Mouse (Mus musculus) neural tube, embryonic 11.5 days (tissue): ENCODE data around the gene D1Pas1. TPM values are rescaled to one million over a fixed set of nuclear protein-coding genes. Genes with fewer than 3 reads are reported as not detected.

ENCODE experiments used
- ATAC-seq: fragments of 200-750 bp; cut with Nextera tagmentation; 2 replicates; pipeline ENCODE4 v1.8.0; 2017; ENCODE audit warnings: moderate number of reproducible peaks, mild to moderate bottlenecking, moderate TSS enrichment, moderate library complexity; ENCODE audit not compliant: insufficient read depth, low FRiP score, low TSS enrichment
- DNase-seq: peaks from one replicate; pipeline ENCODE4 v3.0.0-alpha.2; 2015; ENCODE audit warnings: low spot score
- H3K27ac ChIP-seq: fragments of 300-500 bp; sonication (generic); 2 replicates; pipeline ENCODE4 v1.5.1; 2014; ENCODE audit warnings: low read depth, mild to moderate bottlenecking, low read length
- H3K27me3 ChIP-seq: fragments of 300-500 bp; sonication (generic); 2 replicates; pipeline ENCODE4 v1.6.1; 2014; ENCODE audit warnings: mild to moderate bottlenecking, low read length, mixed read lengths; ENCODE audit not compliant: control insufficient read depth, insufficient read depth
- H3K36me3 ChIP-seq: fragments of 300-500 bp; sonication (generic); 2 replicates; pipeline ENCODE4 v1.6.1; 2014; ENCODE audit warnings: mild to moderate bottlenecking, low read length, moderate library complexity, mixed read lengths; ENCODE audit not compliant: control insufficient read depth, insufficient read depth
- H3K4me1 ChIP-seq: fragments of 300-500 bp; sonication (generic); 2 replicates; pipeline ENCODE4 v1.6.1; 2014; ENCODE audit warnings: low read length, mixed read lengths; ENCODE audit not compliant: control insufficient read depth, insufficient read depth
- H3K4me2 ChIP-seq: fragments of 300-500 bp; sonication (generic); 2 replicates; pipeline ENCODE4 v1.6.1; 2014; ENCODE audit warnings: low read depth, mild to moderate bottlenecking, moderate library complexity
- H3K4me3 ChIP-seq: fragments of 300-500 bp; sonication (generic); 2 replicates; pipeline ENCODE4 v1.5.1; 2014; ENCODE audit warnings: low read depth, low read length
- H3K9ac ChIP-seq: fragments of 300-500 bp; sonication (generic); 2 replicates; pipeline ENCODE4 v1.6.1; 2014; ENCODE audit warnings: mild to moderate bottlenecking, low read length
- H3K9me3 ChIP-seq: fragments of 300-500 bp; sonication (generic); 2 replicates; pipeline ENCODE4 v1.6.1; 2016; ENCODE audit warnings: low read length; ENCODE audit not compliant: control insufficient read depth
- WGBS: fragments of 180-500 bp; shearing (Covaris S2); extraction: QIAGEN DNeasy Blood & Tissue Kit; methylation state at CpG from one replicate; pipeline ENCODE4 v1.1.7; 2014; 5-methylcytosine and 5-hydroxymethylcytosine counted together
- polyA plus RNA-seq: library from polyadenylated mRNA; unstranded; fragments of >200 nt; fragmentation: Nextera tagmentation; extraction: Ambion mirVana; gene quantifications from 2 replicates; pipeline ENCODE4 v1.2.1, GENCODE M21; 2014

Gene D1Pas1
- polyA plus RNA-seq, 1 experiment from 2014 or later, result not detected

DNA sequence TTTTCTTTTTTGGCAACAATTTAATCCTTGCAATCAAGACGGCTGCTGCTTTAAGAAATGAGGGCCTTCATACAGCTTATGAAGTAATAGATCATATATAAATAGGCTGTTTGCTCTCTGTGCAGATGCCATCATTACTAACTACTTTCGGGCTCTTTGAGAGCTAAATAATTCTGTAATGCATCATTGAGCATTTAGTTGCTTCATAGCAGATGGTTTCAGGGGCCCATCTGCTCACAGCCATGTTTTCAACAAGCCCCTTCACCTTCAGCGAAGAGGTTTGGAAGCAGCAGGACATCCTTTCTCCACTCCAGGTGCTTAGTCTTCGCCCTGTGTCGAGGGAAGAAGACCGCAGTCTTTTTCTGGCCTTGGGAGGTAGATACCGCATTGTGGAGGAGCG, 12.2 kb downstream of the D1Pas1 start:
- Histone ChIP-seq H3K27me3 (no peaks in the 10 kb centered on the region), H3K9me3 (no peaks in the 10 kb centered on the region), H3K9ac (no peak overlapping the region), H3K4me2 (no peak overlapping the region), H3K36me3 (no peaks in the 10 kb centered on the region), H3K27ac (no peak overlapping the region), H3K4me3 (no peak overlapping the region), H3K4me1 (no peaks in the 10 kb centered on the region)
- DNase-seq (no peak), ATAC-seq (no peak)
- 77% methylated on average over 8 of the region's 8 CpGs for WGBS

DNA sequence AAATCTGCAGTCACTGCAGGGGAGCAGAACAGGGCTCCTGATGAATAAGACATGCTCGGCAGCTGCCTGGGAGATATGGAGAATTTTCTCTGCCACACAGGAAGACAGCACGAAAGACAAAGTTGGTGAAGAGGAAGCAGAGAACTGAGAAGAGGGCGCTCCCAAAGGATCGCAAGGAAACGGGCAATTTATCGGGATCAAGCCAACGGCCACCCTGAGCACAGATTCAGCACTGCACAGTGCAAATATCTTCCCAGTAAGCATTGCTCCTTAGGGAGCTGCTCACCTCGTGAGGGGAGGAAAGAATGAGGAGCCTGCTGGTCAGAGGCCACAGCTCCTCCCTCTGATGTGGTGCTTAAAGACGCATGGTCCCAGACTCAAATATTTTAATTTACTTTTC, 13.3 kb downstream of the D1Pas1 start:
- H3K4me1 ChIP-seq, result no peaks in the 10 kb centered on the region
- no peak overlapping the region for H3K9ac ChIP-seq
- H3K4me3 ChIP-seq, result no peak overlapping the region
- ATAC-seq, result no peak
- H3K9me3 ChIP-seq, result no peaks in the 10 kb centered on the region
- H3K27ac ChIP-seq, result no peak overlapping the region
- no peaks in the 10 kb centered on the region for H3K27me3 ChIP-seq
- no peak for DNase-seq
- WGBS, result 63% methylated on average over 9 of the region's 9 CpGs
- H3K36me3 ChIP-seq, result no peaks in the 10 kb centered on the region
- no peak overlapping the region for H3K4me2 ChIP-seq

DNA sequence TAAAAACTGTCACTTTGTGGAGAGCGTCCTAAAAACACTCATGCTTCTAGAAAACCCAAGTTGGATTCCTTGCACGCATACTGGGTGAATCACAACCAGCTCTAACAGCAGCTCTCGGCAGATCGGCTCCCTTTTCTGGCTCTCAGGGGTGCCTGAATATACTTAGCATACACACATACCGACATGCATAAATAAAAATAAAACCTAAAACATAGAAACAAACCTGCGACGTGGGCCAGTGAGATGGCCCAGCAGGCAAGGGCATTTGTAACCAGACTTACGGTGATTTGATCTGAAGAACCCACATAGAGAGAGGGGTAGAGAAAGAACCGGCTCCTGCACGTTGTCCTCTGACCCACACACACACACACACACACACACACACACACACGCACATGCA, 17.9 kb downstream of the D1Pas1 start:
- Histone ChIP-seq H3K9me3 (no peaks in the 10 kb centered on the region), H3K36me3 (no peaks in the 10 kb centered on the region), H3K27ac (no peak overlapping the region), H3K4me2 (no peak overlapping the region), H3K4me1 (no peaks in the 10 kb centered on the region), H3K4me3 (no peak overlapping the region), H3K27me3 (no peaks in the 10 kb centered on the region), H3K9ac (no peak overlapping the region)
- DNase-seq (no peak), ATAC-seq (no peak)
- 88% methylated on average over 11 of the region's 11 CpGs for WGBS

DNA sequence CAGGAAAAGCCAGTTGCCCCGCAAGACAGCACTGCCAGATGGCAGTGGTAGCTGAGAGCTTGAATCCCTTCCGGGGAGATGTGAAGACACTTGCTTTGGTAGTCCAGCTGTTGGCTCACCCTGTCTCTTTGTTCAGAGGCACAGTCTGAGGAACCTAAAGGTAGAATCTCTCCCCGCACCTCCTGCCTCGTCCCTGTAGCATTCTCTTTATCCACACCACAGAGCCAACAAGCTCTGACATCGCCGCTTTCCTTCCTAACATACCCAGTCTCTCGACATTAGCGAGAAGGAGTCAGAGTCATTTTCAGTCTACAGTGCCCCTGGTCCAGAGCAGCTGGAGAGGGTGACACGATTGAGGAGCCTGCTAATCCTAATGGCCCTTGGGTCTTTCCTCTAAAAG, 18.9 kb downstream of the D1Pas1 start:
- H3K9ac ChIP-seq, result no peak overlapping the region
- H3K9me3 ChIP-seq, result no peaks in the 10 kb centered on the region
- ATAC-seq, result no peak
- no peak overlapping the region for H3K27ac ChIP-seq
- no peaks in the 10 kb centered on the region for H3K36me3 ChIP-seq
- DNase-seq, result no peak
- H3K4me2 ChIP-seq, result no peak overlapping the region
- no peaks in the 10 kb centered on the region for H3K27me3 ChIP-seq
- 81% methylated on average over 9 of the region's 9 CpGs for WGBS
- no peak overlapping the region for H3K4me3 ChIP-seq
- H3K4me1 ChIP-seq, result no peaks in the 10 kb centered on the region

DNA sequence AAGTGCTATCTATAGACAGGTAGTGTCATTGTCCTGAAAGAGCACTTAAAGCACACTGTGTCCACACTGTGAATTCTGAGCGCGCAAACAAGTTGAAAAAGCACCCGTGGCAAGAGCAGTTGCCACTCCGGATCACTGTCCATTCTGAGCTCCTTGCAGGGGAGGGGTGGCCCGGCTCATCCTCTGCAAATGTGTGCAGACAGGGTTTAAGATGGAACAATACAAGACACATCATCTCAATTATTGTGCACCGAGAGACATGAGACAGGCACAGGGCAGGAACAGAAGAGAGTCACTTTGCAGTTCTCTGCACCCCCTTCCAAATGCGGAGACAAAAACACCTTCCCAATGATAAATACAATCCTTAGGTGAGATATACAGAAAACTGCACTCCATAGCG, 19.3 kb downstream of the D1Pas1 start:
- Histone ChIP-seq H3K36me3 (no peaks in the 10 kb centered on the region), H3K9ac (no peak overlapping the region), H3K4me3 (no peak overlapping the region), H3K9me3 (no peaks in the 10 kb centered on the region), H3K4me1 (no peaks in the 10 kb centered on the region), H3K27me3 (no peaks in the 10 kb centered on the region), H3K27ac (no peak overlapping the region), H3K4me2 (no peak overlapping the region)
- no peak for DNase-seq
- 88% methylated on average over 8 of the region's 8 CpGs for WGBS
- no peak for ATAC-seq

- Histone ChIP-seq H3K36me3 (no peaks in the 10 kb centered on the region), H3K4me2 (no peak overlapping the region), H3K4me3 (no peak overlapping the region), H3K9me3 (no peaks in the 10 kb centered on the region), H3K4me1 (no peaks in the 10 kb centered on the region), H3K9ac (no peak overlapping the region), H3K27me3 (no peaks in the 10 kb centered on the region), H3K27ac (no peak overlapping the region)
- ATAC-seq, result no peak
- 81% methylated on average over 9 of the region's 9 CpGs for WGBS
- no peak for DNase-seq
These were observed 21.1 kb downstream of the D1Pas1 start for GRCm38 (mm10) chr1:186988281-186988682.

DNA sequence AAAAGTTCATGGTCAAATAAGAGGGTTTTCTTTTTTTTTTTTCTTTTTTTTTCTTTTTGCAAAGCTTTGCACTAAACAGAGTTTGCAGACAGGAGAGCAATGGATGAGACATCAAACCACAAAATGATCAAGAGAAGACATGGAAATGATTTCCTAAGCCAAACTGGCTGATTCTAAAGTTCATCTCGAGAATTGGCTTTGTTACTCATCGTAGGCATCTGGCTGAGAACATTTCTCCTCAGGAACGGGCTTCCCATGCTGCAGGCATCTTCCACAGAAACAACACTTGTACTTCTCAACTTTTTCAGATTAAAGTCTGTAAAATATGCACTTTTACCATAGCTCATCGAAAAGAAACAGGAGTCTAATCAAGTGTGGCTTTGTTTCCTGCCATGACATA, 21.6 kb downstream of the D1Pas1 start:
- Histone ChIP-seq H3K27ac (no peak overlapping the region), H3K36me3 (no peaks in the 10 kb centered on the region), H3K4me1 (no peaks in the 10 kb centered on the region), H3K4me3 (no peak overlapping the region), H3K4me2 (no peak overlapping the region), H3K9ac (no peak overlapping the region), H3K9me3 (no peaks in the 10 kb centered on the region), H3K27me3 (no peaks in the 10 kb centered on the region)
- WGBS, result 93% methylated on average over 4 of the region's 4 CpGs
- ATAC-seq, result no peak
- DNase-seq, result no peak

DNA sequence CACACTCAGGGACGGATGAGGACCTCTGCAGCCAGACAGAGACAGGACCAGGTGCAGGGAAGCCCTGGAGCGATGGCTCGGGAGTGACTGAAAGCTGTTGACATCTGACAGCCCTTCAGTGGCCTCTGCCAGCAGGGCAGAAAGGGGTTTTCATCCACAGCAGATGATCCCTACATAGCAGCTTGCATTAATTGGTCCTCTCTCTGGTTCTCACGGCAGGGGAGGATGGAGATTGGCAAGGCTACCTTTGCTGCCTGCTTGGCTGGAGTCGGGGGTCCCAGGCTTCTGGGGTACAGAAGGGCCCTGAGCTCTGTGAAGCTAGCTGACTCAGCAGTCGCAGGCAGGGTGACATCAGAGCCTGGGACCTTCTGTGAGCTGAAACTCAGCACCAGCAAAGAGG, 24.3 kb downstream of the D1Pas1 start:
- DNase-seq, result no peak
- Histone ChIP-seq H3K27me3 (no peaks in the 10 kb centered on the region), H3K9me3 (no peaks in the 10 kb centered on the region), H3K4me2 (no peak overlapping the region), H3K27ac (no peak overlapping the region), H3K4me1 (no peaks in the 10 kb centered on the region), H3K4me3 (no peak overlapping the region), H3K36me3 (no peaks in the 10 kb centered on the region), H3K9ac (no peak overlapping the region)
- WGBS, result 74% methylated on average over 6 of the region's 6 CpGs
- ATAC-seq, result no peak

DNA sequence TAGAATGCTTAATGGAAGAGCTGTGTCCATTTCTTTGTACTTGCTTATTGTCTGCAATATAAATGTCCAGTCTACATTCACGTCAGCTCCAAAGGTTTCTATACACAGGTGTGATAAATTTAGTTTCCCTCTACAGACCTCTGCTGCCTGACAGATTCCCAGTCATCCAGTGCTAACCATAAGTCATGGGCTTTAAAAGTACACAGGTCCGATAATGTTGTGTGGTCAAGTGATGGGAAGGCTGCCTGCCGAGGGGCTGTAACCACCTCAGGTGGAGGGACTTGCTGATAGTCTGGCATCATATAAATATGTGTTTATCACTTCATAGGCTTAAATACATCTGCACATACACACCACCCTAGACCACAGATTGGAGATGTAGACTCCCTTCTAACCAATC, 24.9 kb downstream of the D1Pas1 start:
- Histone ChIP-seq H3K4me1 (no peaks in the 10 kb centered on the region), H3K27me3 (no peaks in the 10 kb centered on the region), H3K9ac (no peak overlapping the region), H3K4me3 (no peak overlapping the region), H3K9me3 (no peaks in the 10 kb centered on the region), H3K36me3 (no peaks in the 10 kb centered on the region), H3K4me2 (no peak overlapping the region), H3K27ac (no peak overlapping the region)
- no peak for ATAC-seq
- WGBS, result 93% methylated on average over 3 of the region's 3 CpGs
- no peak for DNase-seq
